Mouse (Mus musculus) lung, embryonic 16.5 days (tissue): ENCODE data around the gene Wipf2. TPM values are rescaled to one million over a fixed set of nuclear protein-coding genes. Genes with fewer than 3 reads are reported as not detected.

ENCODE experiments used
- ATAC-seq: fragments of 200-750 bp; cut with Nextera tagmentation; 2 replicates; pipeline ENCODE4 v1.8.0; 2017; ENCODE audit warnings: low read depth, mild to moderate bottlenecking, moderate library complexity
- H3K27ac ChIP-seq: fragments of 300-500 bp; sonication (generic); 2 replicates; pipeline ENCODE4 v1.5.1; 2014; ENCODE audit warnings: mild to moderate bottlenecking, control low read depth, low read length
- H3K27me3 ChIP-seq: fragments of 300-500 bp; sonication (generic); 2 replicates; pipeline ENCODE4 v1.6.1; 2014; ENCODE audit warnings: low read depth, low read length, mixed read lengths; ENCODE audit not compliant: control insufficient read depth, insufficient read depth
- H3K36me3 ChIP-seq: fragments of 300-500 bp; sonication (generic); 2 replicates; pipeline ENCODE4 v1.6.1; 2014; ENCODE audit warnings: low read length; ENCODE audit not compliant: control insufficient read depth, insufficient read depth
- H3K4me1 ChIP-seq: fragments of 300-500 bp; sonication (generic); replicated peaks from 2 replicates; pipeline ENCODE4 v1.6.1; 2014; ENCODE audit warnings: low read length, mixed read lengths; ENCODE audit not compliant: control insufficient read depth, insufficient read depth
- H3K4me2 ChIP-seq: fragments of 300-500 bp; sonication (generic); 2 replicates; pipeline ENCODE4 v1.6.1; 2014; ENCODE audit warnings: low read depth, low read length, control low read depth
- H3K4me3 ChIP-seq: fragments of 300-500 bp; sonication (generic); 2 replicates; pipeline ENCODE4 v1.5.1; 2014; ENCODE audit warnings: mild to moderate bottlenecking, low read length, control low read depth
- H3K9ac ChIP-seq: fragments of 300-500 bp; sonication (generic); 2 replicates; pipeline ENCODE4 v1.6.1; 2014; ENCODE audit warnings: low read length, control low read depth
- H3K9me3 ChIP-seq: fragments of 300-500 bp; sonication (generic); 2 replicates; pipeline ENCODE4 v1.6.1; 2016; ENCODE audit warnings: low read length; ENCODE audit not compliant: control insufficient read depth
- WGBS: fragments of 180-500 bp; shearing (Covaris S2); extraction: QIAGEN DNeasy Blood & Tissue Kit; methylation state at CpG from one replicate; pipeline ENCODE4 v1.1.7; 2014; 5-methylcytosine and 5-hydroxymethylcytosine counted together
- polyA plus RNA-seq: library from polyadenylated mRNA; unstranded; fragments of >200 nt; fragmentation: Nextera tagmentation; extraction: Ambion mirVana; gene quantifications from 2 replicates; pipeline ENCODE4 v1.2.1, GENCODE M21; 2015

Wipf2 gene
- polyA plus RNA-seq, 1 experiment from 2014 or later = 4.6 TPM

GRCm38 (mm10) chr11:98924633-98925175 is 61.3 kb downstream of the Wipf2 start:
- H3K27me3 ChIP-seq = no peaks in the 10 kb centered on the region
- ATAC-seq = no peak
- H3K4me2 ChIP-seq = peak overlapping the region; percentile 46
- no peak overlapping the region for H3K4me3 ChIP-seq
- peaks cover 6% of the 10 kb centered on the region; the same call in 1 of the 2 replicates for H3K36me3 ChIP-seq
- H3K27ac ChIP-seq = peak overlapping the region; percentile 97
- WGBS = 35% methylated on average over 5 of the region's 5 CpGs
- no peaks in the 10 kb centered on the region for H3K9me3 ChIP-seq
- peaks cover 61% of the 10 kb centered on the region for H3K4me1 ChIP-seq
- H3K9ac ChIP-seq = peak overlapping the region; percentile 46

GRCm38 (mm10) chr11:98925265-98925721 is 61.9 kb downstream of the Wipf2 start:
- Histone ChIP-seq H3K27me3 (no peaks in the 10 kb centered on the region), H3K27ac (peak overlapping the region; percentile 97), H3K9ac (peak overlapping the region; percentile 46), H3K9me3 (no peaks in the 10 kb centered on the region), H3K4me1 (peaks cover 67% of the 10 kb centered on the region), H3K4me2 (peak overlapping the region; percentile 46), H3K4me3 (no peak overlapping the region), H3K36me3 (0 out of 2 replicates have a peak, but pooled peaks cover 4% of the 10 kb centered on the region)
- whole genome bisulfite sequencing = 12% methylated on average over 10 of the region's 10 CpGs
- peak; percentile 57 for ATAC-seq

- H3K27ac ChIP-seq = peak overlapping the region; percentile 97
- H3K4me2 ChIP-seq = peak overlapping the region; percentile 46
- H3K9me3 ChIP-seq = no peaks in the 10 kb centered on the region
- H3K4me1 ChIP-seq = peaks cover 73% of the 10 kb centered on the region
- H3K4me3 ChIP-seq = no peak overlapping the region
- peak overlapping the region; percentile 57 for H3K9ac ChIP-seq
- H3K36me3 ChIP-seq = 0 out of 2 replicates have a peak, but pooled peaks cover 3% of the 10 kb centered on the region
- no peaks in the 10 kb centered on the region for H3K27me3 ChIP-seq
- ATAC-seq = peak; percentile 46
- WGBS = 3% methylated on average over 10 of the region's 12 CpGs
These were observed 62.5 kb downstream of the Wipf2 start for GRCm38 (mm10) chr11:98925868-98926311.

GRCm38 (mm10) chr11:98926553-98926952 is 63.1 kb downstream of the Wipf2 start:
- H3K27me3 ChIP-seq = no peaks in the 10 kb centered on the region
- H3K9me3 ChIP-seq = no peaks in the 10 kb centered on the region
- peak overlapping the region; percentile 46 for H3K4me2 ChIP-seq
- no peaks in the 10 kb centered on the region for H3K36me3 ChIP-seq
- WGBS = 67% methylated on average over 7 of the region's 7 CpGs
- H3K9ac ChIP-seq = peak overlapping the region; percentile 57
- ATAC-seq = no peak
- H3K4me1 ChIP-seq = peaks cover 80% of the 10 kb centered on the region
- H3K4me3 ChIP-seq = no peak overlapping the region
- peak overlapping the region; percentile 97 for H3K27ac ChIP-seq

GRCm38 (mm10) chr11:98927438-98928076 is 64.1 kb downstream of the Wipf2 start, which contains the start of gene Rara:
Rara (plus strand) TSS chr11:98927818.
- ATAC-seq = no peak
- peak within 1 kb of the TSS; percentile 82 for H3K9ac ChIP-seq
- no peaks in the 10 kb centered on the region for H3K27me3 ChIP-seq
- H3K36me3 ChIP-seq = no peaks in the 10 kb centered on the region
- H3K4me3 ChIP-seq = peak within 1 kb of the TSS; percentile 67
- peak within 1 kb of the TSS; percentile 61 for H3K4me2 ChIP-seq
- WGBS = 9% methylated on average over 21 of the region's 21 CpGs
- H3K27ac ChIP-seq = peak within 1 kb of the TSS; percentile 97
- no peaks in the 10 kb centered on the region for H3K9me3 ChIP-seq
- H3K4me1 ChIP-seq = peaks cover 87% of the 10 kb centered on the region

- peak overlapping the region; percentile 67 for H3K4me3 ChIP-seq
- H3K27me3 ChIP-seq = no peaks in the 10 kb centered on the region
- ATAC-seq = no peak
- peak overlapping the region; percentile 61 for H3K4me2 ChIP-seq
- no peaks in the 10 kb centered on the region for H3K36me3 ChIP-seq
- WGBS = 11% methylated on average over 12 of the region's 12 CpGs
- peak overlapping the region; percentile 11 for H3K27ac ChIP-seq
- peak overlapping the region; percentile 82 for H3K9ac ChIP-seq
- peaks cover 92% of the 10 kb centered on the region for H3K4me1 ChIP-seq
- H3K9me3 ChIP-seq = no peaks in the 10 kb centered on the region
These were observed 64.9 kb downstream of the Wipf2 start for GRCm38 (mm10) chr11:98928186-98928893.

GRCm38 (mm10) chr11:98929503-98929902 is 66.1 kb downstream of the Wipf2 start:
- 14% methylated on average over 9 of the region's 9 CpGs for WGBS
- Histone ChIP-seq H3K27me3 (no peaks in the 10 kb centered on the region), H3K36me3 (no peaks in the 10 kb centered on the region), H3K9ac (peak overlapping the region; percentile 82), H3K4me3 (peak overlapping the region; percentile 67), H3K9me3 (no peaks in the 10 kb centered on the region), H3K27ac (peak overlapping the region; percentile 95), H3K4me2 (peak overlapping the region; percentile 61), H3K4me1 (peaks cover 86% of the 10 kb centered on the region)
- ATAC-seq = no peak

GRCm38 (mm10) chr11:98930127-98930601 is 66.7 kb downstream of the Wipf2 start:
- Histone ChIP-seq H3K9me3 (no peaks in the 10 kb centered on the region), H3K36me3 (no peaks in the 10 kb centered on the region), H3K9ac (peak overlapping the region; percentile 82), H3K27me3 (no peaks in the 10 kb centered on the region), H3K27ac (peak overlapping the region; percentile 95), H3K4me1 (peaks cover 85% of the 10 kb centered on the region), H3K4me2 (peak overlapping the region; percentile 61), H3K4me3 (peak overlapping the region; percentile 67; the same call in 1 of the 2 replicates)
- no peak for ATAC-seq
- WGBS = 24% methylated on average over 7 of the region's 7 CpGs
